Mouse (Mus musculus) lung, postnatal 0 days (tissue): ENCODE data around the gene Enpep. TPM values are rescaled to one million over a fixed set of nuclear protein-coding genes. Genes with fewer than 3 reads are reported as not detected.

Experiments used
- ATAC-seq: fragments of 200-750 bp; cut with Nextera tagmentation; 2 replicates; pipeline ENCODE4 v1.8.0; 2017; ENCODE audit warnings: moderate library complexity
- DNase-seq: peaks from one replicate; pipeline ENCODE4 v3.0.0-alpha.2; 2016; ENCODE audit warnings: low spot score
- H3K27ac ChIP-seq: fragments of 300-500 bp; sonication (generic); 2 replicates; pipeline ENCODE4 v1.5.1; 2014; ENCODE audit warnings: antibody characterized with exemption, mild to moderate bottlenecking, low read length, mixed read lengths
- H3K27me3 ChIP-seq: fragments of 300-500 bp; sonication (generic); replicated peaks from 2 replicates; pipeline ENCODE4 v1.6.1; 2014; ENCODE audit warnings: low read length, mixed read lengths; ENCODE audit not compliant: insufficient read depth
- H3K36me3 ChIP-seq: fragments of 300-500 bp; sonication (generic); 2 replicates; pipeline ENCODE4 v1.6.1; 2014; ENCODE audit warnings: low read length, mixed read lengths; ENCODE audit not compliant: insufficient read depth
- H3K4me1 ChIP-seq: fragments of 300-500 bp; sonication (generic); 2 replicates; pipeline ENCODE4 v1.6.1; 2014; ENCODE audit warnings: antibody characterized with exemption, low read depth, low read length, mixed read lengths; ENCODE audit not compliant: insufficient read depth
- H3K4me2 ChIP-seq: fragments of 300-500 bp; sonication (generic); replicated peaks from 2 replicates; pipeline ENCODE4 v1.6.1; 2014; ENCODE audit warnings: low read depth, mild to moderate bottlenecking, low read length, moderate library complexity, mixed read lengths
- H3K4me3 ChIP-seq: fragments of 300-500 bp; sonication (generic); 2 replicates; pipeline ENCODE4 v1.5.1; 2014; ENCODE audit warnings: low read depth, low read length
- H3K9ac ChIP-seq: fragments of 300-500 bp; sonication (generic); replicated peaks from 2 replicates; pipeline ENCODE4 v1.6.1; 2014; ENCODE audit warnings: low read depth, mild to moderate bottlenecking
- H3K9me3 ChIP-seq: fragments of 300-500 bp; sonication (generic); 2 replicates; pipeline ENCODE4 v1.6.1; 2016; ENCODE audit warnings: low read length, mixed read lengths
- CTCF ChIP-seq: IDR thresholded peaks from 2 replicates; pipeline ENCODE4 v1.5.1; 2016; ENCODE audit warnings: antibody characterized with exemption, mild to moderate bottlenecking
- EP300 ChIP-seq: IDR thresholded peaks from 2 replicates; pipeline ENCODE4 v1.6.1; 2016; ENCODE audit warnings: antibody characterized with exemption, mild to moderate bottlenecking, control low read depth
- WGBS: fragments of 180-500 bp; shearing (Covaris S2); extraction: QIAGEN DNeasy Blood & Tissue Kit; methylation state at CpG from one replicate; pipeline ENCODE4 v1.1.7; 2014; 5-methylcytosine and 5-hydroxymethylcytosine counted together
- polyA plus RNA-seq: library from polyadenylated mRNA; unstranded; fragments of >200 nt; fragmentation: Nextera tagmentation; extraction: Ambion mirVana; gene quantifications from 2 replicates; pipeline ENCODE4 v1.2.1, GENCODE M21; 2015

The Enpep gene
- polyA plus RNA-seq, result 106 and 118 TPM in 2 replicates

DNA sequence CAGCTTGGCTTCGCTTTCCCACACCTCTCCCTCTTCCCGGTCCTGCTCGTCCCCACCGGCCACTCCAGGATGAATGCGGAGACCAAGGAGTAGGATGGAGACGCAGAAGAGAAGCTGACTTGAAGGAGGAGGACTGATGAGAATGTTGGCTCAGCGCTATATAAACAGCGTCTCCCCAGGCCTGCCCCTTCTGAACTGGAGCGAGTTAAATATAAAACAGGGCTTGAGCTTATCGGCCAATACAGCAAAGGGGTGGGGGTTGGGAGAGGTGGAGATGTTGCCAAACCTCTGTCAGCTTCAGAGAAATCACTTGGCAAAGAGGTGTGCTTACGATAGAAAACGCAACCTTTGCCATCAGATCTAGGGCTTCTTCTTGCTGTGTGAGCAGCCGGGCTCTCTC lies at the start of gene Enpep:
Enpep (minus strand) TSS at position 135 of the 400 bp plus-strand sequence.
- Histone ChIP-seq H3K36me3 (no peaks in the 10 kb centered on the region), H3K27me3 (no peaks in the 10 kb centered on the region), H3K9ac (peak within 1 kb of the TSS; percentile 27), H3K4me2 (peak within 1 kb of the TSS; percentile 59), H3K27ac (0 out of 2 replicates have a peak within 1 kb of the TSS, but pooled peaks have one; percentile 10), H3K4me1 (no peaks in the 10 kb centered on the region; the same call in 1 of the 2 replicates), H3K4me3 (peak within 1 kb of the TSS; percentile 35), H3K9me3 (no peaks in the 10 kb centered on the region)
- peak; percentile 78 for ATAC-seq
- WGBS, result 11% methylated on average over 13 of the region's 13 CpGs
- peak; percentile 78 for DNase-seq
- TF ChIP-seq CTCF (no peak), EP300 (no peak)

DNA sequence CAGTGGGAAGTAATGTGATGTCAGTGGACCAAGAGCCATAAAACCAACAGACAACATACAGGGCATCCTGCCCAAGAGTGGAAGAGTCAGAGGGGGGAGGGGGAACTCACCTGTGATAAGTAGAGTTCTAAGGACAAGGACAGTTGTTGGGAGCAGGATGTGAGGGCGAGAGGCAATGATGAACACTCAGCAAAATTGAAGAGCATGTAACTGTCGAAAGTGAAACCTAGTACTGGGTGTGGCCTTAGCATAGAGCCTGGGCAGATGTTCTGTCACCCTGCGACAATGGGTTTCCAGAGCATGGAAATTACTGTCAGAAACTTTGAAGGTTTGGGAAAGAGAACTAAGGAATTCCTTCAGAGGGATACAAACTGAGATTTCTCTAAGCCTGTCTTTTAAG lies 46.6 kb upstream of the Enpep start:
- no peak overlapping the region for H3K4me2 ChIP-seq
- H3K4me3 ChIP-seq, result no peak overlapping the region
- WGBS, result 81% methylated on average over 3 of the region's 3 CpGs
- no peaks in the 10 kb centered on the region for H3K27me3 ChIP-seq
- no peaks in the 10 kb centered on the region for H3K36me3 ChIP-seq
- H3K27ac ChIP-seq, result no peak overlapping the region
- TF ChIP-seq EP300, result no peak
- TF ChIP-seq CTCF, result no peak
- DNase-seq, result no peak
- H3K4me1 ChIP-seq, result no peaks in the 10 kb centered on the region
- no peak overlapping the region for H3K9ac ChIP-seq
- H3K9me3 ChIP-seq, result no peaks in the 10 kb centered on the region
- ATAC-seq, result no peak

DNA sequence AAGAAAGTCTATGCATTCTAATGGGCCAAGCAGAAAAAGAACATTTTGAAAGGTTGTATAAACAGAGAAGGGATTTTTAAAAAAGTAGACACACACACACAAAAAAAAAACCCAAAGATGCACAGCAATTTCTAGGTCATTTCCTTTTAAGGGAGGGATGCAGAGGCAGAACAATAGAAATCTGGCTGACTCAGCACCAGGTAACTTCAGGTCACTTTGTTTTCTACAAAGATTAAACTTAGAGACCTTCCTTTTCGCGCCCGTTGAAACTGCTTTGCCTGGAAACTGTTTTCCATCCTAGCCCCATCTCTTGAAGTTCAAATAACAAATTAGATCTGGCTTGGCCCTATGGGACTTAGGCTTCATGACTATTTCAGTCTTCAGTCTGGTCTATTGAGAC lies 42.6 kb upstream of the Enpep start:
- DNase-seq (no peak), ATAC-seq (no peak)
- WGBS, result 94% methylated on average over 3 of the region's 3 CpGs
- Histone ChIP-seq H3K4me2 (no peak overlapping the region), H3K27ac (no peak overlapping the region), H3K4me1 (no peaks in the 10 kb centered on the region), H3K36me3 (no peaks in the 10 kb centered on the region), H3K27me3 (no peaks in the 10 kb centered on the region), H3K9ac (no peak overlapping the region), H3K9me3 (no peaks in the 10 kb centered on the region), H3K4me3 (no peak overlapping the region)
- no peak for TF ChIP-seq CTCF
- TF ChIP-seq EP300, result no peak

DNA sequence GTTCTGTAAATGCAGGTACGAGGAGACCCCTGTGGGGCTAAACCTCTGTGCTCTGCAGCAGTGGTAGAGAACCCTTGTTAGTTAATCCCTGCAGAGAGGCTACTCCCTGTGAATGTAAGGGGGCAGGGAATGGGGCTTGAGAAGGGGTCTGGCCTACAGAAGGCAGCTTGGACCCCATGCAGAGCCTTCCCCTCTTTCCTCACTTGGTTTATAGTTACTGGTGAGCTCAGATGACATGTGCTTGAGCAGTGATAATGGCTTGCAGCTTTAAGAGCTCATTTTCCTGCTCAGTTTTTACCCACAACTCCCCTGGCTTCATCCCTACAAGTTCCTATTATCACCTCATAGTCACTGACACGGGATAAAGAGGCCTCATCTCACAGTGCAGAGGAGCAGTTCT lies 40.6 kb upstream of the Enpep start:
- no peak for ATAC-seq
- no peaks in the 10 kb centered on the region for H3K9me3 ChIP-seq
- no peak overlapping the region for H3K9ac ChIP-seq
- H3K27me3 ChIP-seq, result no peaks in the 10 kb centered on the region
- WGBS, result 50% methylated on average over 2 of the region's 2 CpGs
- H3K27ac ChIP-seq, result no peak overlapping the region
- H3K36me3 ChIP-seq, result no peaks in the 10 kb centered on the region
- H3K4me1 ChIP-seq, result no peaks in the 10 kb centered on the region
- no peak overlapping the region for H3K4me3 ChIP-seq
- TF ChIP-seq CTCF (no peak), EP300 (no peak)
- no peak for DNase-seq
- H3K4me2 ChIP-seq, result no peak overlapping the region

GRCm38 (mm10) chr3:129369491-129369890 lies 37.0 kb upstream of the Enpep start:
- TF ChIP-seq CTCF (no peak), EP300 (no peak)
- Histone ChIP-seq H3K27ac (no peak overlapping the region), H3K36me3 (no peaks in the 10 kb centered on the region), H3K9ac (no peak overlapping the region), H3K27me3 (no peaks in the 10 kb centered on the region), H3K4me1 (no peaks in the 10 kb centered on the region), H3K9me3 (no peaks in the 10 kb centered on the region), H3K4me3 (no peak overlapping the region), H3K4me2 (no peak overlapping the region)
- ATAC-seq (peak; percentile 28; the same call in 1 of the 2 replicates), DNase-seq (no peak)
- WGBS, result 58% methylated on average over 3 of the region's 3 CpGs

DNA sequence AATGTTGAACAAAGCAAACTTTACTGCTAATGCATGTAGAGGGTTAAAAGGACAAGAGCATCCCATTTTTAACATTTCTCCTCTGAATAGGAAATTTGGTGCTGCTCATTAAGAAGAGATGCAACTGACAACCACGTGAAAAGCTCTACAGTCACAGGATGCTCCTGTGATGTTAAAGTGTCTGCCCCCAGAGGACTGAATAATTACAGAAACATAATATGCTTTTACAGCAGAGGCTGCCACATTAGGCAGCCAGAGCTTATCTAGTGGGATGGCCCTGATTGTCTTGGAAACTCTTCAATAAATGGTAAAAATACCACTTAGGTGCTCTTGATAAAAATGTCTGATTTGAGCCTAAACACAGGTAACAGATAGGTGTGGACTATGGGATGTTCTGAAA lies 33.4 kb upstream of the Enpep start:
- H3K27me3 ChIP-seq, result no peaks in the 10 kb centered on the region
- no peaks in the 10 kb centered on the region for H3K36me3 ChIP-seq
- no peak for TF ChIP-seq EP300
- no peak for TF ChIP-seq CTCF
- DNase-seq, result no peak
- H3K4me1 ChIP-seq, result no peaks in the 10 kb centered on the region
- H3K9me3 ChIP-seq, result no peaks in the 10 kb centered on the region
- H3K27ac ChIP-seq, result no peak overlapping the region
- no peak overlapping the region for H3K9ac ChIP-seq
- 73% methylated on average over 1 of the region's 1 CpGs for WGBS
- ATAC-seq, result no peak
- H3K4me3 ChIP-seq, result no peak overlapping the region
- H3K4me2 ChIP-seq, result no peak overlapping the region
